Mouse (Mus musculus) cerebellum, postnatal 14 days (tissue): ENCODE measurements around the gene C130026I21Rik.
"Not testable (repeated sequence)": the region's sequence is repeated elsewhere in the genome, so short reads cannot be mapped to it uniquely, and the experiment has no call there.

Source experiments
- DNase-seq, 2 experiments: peaks; one replicate each; pipeline ENCODE4 v3.0.0; 2021; ENCODE audit warnings: mixed read lengths in 2 of 2

Gene C130026I21Rik

DNA sequence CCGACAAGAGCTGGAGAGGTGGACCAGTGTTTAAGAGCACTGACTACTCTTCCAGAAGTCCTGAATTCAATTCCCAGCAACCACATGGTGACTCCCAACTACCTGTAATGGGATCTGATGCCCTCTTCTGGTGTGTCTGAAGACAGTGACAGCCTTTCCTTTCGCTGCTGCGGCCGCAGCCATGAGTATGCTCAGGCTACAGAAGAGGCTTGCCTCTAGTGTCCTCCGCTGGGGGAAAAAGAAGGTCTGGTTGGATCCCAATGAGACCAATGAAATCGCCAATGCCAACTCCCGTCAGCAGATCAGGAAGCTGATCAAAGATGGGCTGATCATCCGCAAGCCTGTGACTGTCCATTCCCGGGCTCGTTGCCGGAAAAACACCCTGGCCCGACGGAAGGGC, 258.4 kb downstream of the C130026I21Rik start:
- not testable (repeated sequence) for DNase-seq

DNA sequence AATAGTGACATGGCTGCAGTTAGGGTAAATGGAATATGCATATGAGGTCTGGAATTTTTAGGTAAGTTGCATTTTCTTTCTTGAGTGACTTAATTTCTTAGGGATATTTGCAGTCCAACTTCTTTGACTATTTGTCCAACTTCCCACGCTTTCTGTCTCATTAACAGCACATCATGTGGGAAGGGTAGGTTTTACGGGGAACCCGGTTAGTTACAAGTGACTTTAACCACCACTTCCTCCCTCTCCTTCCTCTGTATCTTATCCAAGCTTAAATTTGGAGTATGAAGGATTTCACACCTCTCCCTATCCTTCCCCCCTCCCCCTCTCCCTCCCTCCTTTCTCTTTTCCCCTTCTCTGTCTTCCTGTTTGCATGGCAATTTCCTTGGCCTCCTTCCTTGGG, 259.4 kb downstream of the C130026I21Rik start:
- DNase-seq = not testable (repeated sequence)

DNA sequence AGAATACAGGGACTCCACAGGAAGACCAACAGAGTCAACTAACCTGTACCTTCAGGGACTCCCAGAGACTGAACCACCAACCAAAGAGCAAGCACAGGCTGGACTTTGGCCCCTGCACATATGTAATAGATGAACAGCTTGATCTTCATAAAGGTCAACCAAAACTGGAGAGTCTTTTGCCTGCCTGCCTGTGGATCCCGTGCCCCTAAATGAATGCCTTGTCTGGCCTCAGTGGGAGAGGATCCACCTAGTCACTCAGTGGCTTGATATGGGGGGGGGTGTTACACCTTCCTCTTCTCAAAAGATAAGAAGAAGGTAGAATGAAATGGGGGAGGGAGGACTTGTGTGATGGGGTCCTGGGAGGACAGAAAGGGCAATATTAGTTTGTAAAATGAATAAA, 262.6 kb downstream of the C130026I21Rik start:
- not testable (repeated sequence) for DNase-seq

DNA sequence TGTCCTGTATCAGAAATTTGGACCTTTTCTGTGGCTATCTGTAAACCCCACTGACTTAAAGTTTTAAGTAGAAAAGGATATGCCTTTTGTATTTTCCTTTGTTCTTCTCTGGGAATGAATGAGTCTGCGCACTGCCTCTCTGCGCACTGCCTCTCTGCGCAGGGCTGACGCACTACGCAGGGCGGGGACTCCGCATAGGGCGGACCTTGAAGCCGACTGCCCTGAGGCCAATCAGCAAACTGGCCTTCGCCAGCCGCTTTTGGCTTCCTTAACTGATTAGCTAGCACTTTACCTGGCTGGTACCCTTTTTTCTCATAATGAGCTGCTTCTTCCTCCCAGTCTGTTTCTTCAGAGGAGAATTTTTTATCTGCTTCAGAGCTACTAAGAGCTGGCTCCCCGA, 271.1 kb downstream of the C130026I21Rik start:
- not testable (repeated sequence) for DNase-seq

DNA sequence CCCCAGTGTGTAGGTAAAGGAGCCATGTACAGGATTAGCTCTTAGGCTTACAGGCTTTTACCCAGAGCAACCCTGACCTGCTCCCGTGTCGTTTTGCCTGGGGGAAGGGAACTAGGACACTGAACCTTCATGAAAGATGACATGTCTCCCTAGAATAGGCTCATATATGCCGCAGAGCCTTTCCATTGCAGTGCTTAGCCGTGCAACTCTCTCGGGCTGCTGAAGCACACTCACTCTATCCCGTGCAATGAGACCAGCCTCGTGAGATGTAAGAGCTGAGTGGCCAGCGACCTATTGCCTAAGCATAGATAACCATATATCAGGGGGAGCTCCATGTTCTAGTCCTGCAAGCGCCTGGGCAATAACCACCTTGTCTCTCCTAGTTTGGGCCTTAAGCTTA, 274.1 kb downstream of the C130026I21Rik start:
- not testable (repeated sequence) for DNase-seq

DNA sequence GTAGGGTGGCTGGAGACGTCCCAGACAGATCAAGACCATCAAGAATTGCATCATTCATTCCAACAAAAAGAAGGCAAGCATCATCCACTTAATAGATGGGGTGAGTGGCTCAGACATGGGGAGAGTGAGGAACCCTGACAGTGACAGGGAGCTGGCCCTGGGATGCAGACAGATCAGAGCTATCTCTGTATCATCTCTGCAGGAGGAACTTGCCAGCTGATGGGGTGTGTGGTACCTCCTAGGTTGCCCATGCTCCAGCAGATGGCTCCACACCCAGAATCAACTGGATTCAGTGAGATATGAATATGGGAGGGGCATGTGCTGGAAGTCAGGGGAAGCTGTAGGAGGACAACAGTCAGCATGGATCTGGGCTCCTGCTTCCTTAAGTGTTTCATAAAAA, 275.9 kb downstream of the C130026I21Rik start:
- not testable (repeated sequence) for DNase-seq

DNA sequence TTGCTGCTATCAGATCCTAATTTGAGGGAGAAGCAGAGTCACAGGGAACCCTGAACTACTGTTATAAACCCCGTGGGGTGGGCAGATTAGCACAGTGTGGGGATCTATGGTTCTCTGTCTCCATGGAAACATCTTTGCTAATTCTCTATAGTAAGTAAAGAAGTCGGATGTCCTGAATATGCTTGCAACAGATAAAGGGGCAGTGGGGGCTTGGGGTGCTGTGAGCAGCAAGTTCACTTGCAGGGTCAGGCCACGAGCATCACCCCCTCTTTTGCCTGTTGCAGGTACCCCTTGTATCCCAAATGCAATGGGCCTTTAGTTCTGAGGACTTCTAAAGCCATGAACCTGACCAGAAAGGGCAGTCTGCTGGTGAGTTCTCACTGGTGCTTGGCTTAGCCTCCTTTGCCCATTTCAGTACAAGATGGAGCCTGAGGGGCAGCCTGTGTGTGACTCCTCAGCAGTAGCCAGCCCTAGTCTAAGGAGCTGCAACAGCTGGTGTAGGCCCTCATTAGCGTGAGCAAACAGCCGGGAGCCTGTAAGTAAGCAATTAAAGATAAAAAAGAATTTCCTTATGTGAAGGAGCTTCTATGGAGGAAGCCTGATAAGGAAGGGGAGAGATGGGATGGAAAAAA, 276.6 kb downstream of the C130026I21Rik start:
- DNase-seq = not testable (repeated sequence)

DNA sequence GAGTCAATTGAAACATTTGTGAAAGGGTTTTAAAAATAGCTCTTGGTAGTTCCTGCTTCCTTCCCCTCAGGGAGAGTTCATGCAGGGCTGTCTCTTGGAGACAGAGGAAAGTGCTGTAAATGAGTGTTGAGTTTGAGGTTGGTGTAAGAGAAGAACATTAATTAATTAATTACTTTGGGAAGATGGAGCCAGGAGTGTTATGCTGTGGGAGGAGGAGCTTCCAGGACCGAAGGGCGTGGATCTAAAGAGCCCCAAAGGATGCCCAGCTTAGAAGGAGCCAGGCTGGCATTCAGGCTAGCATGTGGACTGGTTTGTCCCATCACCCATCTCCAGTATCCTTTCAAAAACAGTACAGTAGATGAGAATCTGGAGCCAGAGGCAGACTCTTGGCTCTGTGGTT, 277.1 kb downstream of the C130026I21Rik start:
- not testable (repeated sequence) for DNase-seq

DNA sequence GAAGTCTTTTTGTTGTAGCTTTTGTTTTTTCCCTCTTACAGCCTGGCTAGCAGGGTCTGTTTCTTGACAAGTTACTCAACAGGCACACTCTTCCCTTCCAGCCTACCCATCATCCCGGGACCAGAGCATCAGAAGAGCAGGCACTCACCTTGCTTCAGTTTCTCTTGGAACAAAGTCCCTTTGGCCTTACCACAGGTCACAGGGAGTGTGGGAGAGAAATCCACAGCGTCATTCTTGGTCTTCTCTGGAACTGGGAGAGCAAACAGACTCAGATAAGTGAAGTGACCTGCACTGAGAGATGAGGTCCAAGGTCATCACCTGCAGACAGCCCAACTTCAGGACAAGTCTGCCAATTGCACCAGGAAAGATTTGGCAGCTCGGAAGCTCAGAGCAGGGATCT, 277.5 kb downstream of the C130026I21Rik start:
- DNase-seq = not testable (repeated sequence)

DNA sequence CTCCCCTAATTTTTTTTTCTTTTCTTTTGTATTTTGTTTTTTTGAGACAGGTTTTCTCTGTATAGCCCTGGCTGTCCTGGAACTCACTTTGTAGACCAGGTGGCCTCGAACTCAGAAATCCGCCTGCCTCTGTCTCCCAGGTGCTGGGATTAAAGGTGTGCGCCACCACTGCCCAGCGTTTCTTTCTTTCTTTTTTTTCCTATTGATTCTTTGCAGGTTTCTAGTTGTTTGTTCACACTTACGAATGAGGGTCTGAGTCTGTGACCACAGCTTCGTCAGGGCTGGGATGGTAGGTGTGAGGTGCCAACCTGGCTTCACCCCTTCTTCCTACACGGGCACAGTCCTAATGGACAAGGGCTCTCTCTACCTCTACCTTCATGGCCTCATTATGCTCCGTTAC, 281.3 kb downstream of the C130026I21Rik start:
- not testable (repeated sequence) for DNase-seq

DNA sequence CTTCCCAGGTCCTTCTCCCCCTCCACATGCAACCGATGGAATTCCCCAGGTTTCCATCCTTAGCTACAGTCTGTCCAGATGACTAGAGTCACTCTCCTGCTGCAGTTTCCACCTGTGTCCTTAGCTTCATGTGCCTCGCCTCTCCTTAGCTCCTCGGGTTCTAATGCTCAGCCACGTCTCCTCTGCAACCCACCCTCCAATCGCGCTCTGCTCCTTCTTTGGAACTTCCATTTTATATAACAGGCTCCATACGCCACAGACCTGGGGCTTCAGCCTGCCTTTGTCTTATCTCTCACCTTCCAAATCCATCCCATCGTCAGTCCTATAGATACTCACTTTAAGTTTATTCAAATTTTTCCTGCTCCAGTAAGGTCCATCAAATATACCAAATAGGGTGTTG, 282.6 kb downstream of the C130026I21Rik start:
- not testable (repeated sequence) for DNase-seq

DNA sequence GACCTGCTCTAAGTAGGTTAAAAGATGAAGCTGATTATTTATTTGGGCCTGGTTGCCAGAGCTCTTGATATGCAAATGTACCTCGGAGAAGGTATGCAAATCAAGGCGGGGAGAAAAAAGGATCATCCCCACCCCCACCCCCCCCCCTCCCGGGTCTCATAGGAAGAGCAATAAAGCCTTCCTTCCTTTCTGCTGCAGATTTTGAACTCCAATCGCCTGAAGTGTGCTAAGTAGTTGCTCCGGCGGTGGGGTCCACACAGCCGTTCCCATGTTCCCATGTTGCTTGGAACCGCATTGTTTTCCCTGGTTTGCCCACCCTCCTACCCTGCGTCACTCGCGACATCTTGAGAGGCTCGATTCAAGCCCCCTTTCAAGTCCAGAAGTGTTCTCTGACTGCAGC, 308.6 kb downstream of the C130026I21Rik start:
- not testable (repeated sequence) for DNase-seq

DNA sequence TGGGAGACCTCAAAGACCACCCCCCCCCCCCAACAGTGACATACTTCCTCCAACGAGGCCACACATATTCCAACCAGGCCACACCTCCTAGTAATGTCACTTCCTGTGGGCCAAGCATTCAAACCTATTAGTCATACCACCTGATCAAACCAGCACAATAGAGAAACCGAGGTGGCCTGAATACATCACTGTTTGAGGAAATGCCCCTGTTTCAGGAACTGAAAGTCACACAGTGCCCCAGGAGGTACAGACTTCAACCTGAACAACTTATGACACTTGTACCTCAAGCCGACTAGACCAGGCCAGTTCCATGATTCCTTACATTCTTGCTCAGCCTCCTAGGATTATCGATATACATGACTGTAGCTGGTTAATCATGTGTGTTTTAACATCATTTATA, 312.7 kb downstream of the C130026I21Rik start:
- DNase-seq = not testable (repeated sequence)

DNA sequence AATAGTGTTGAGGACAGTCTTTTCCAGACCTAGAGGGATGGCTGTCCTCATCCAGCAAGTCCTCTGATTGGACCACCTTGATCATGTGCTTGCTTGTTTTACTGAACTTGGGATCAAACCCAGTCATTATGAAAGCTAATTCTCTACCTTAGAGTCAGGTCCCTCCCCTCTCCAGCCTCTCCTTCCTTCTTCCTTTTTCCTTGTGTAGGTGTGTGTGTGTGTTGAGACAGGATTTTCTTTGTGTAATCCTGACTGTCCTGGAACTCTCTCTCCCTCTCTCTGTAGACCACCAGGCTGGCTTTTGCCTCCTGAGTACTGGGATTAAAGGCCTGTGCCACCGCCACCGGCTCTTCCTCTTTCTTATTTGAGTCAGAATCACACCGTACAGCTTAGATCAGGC, 313.6 kb downstream of the C130026I21Rik start:
- DNase-seq = not testable (repeated sequence)

DNA sequence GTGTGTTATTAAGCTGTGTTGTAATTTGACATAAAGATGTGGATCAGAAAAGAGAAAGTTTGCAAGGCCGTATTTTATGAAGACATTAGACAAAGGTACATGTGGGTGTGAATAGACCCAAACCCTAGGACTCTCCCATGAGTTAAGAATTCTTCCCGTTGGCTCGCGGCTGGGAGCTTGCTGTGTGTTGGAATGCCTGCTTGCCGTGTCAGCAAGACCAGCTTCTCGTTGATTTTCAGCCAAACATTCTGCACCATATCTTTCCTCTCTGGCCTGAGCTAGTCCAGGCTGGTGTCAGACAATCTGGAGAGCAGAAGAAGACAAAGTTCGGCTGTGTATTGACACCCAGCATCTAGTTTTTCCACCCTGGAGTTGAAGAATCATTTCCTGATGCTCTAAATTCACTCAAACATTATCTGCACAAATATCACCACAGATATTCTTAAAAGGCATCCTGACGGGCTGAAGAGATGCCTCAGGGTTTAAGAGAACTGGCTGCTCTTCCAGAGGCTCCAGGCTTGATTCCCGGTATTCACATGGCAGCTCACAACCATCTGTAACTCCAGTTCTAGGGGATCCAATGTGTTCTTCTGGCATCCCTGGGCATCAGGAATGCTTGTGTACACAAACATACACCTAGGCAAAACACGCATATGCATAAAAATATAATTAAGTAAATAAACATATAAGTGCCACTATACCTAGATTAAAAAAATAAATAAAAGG, 317.7 kb downstream of the C130026I21Rik start:
- DNase-seq = peak; percentile 61 to 76

DNA sequence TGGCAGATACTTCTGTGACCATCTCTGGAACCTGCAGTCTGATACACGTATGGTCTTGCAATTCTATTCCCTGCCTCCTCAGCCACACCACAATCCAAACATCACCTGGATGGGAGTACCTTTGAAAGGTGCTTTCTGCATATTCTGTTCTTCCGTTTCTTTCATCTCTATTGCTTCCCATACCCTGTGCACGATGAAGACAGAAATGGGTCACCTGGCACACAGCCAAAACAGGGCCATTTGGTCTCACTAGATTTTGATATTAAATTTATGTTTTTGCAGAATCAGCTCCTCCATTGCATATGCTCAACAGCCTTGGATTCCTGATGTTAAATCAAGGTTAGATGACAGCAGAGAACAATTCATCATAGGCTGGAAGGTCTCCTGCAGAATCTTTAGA, 318.8 kb downstream of the C130026I21Rik start:
- DNase-seq = peak; percentile 54 to 62

DNA sequence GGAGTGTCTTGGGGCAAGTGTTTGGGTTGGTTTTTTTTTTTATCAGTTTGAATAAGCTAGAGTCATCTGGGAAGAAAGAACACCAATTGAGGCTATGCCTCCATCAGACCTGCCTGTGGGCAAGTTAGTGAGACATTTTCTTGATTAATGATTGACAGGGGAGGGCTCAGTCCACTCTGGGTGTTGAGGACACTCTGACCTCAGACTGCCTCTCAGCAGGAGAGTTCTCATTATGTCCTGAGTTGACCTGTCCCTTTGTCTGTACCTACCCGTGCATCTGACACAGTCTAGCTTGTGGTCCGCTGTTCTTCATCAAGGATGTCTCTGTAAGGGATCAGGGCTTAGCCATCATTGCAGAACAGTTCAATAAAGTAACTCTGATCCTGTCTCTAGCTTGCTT, 323.0 kb downstream of the C130026I21Rik start:
- no peak for DNase-seq

DNA sequence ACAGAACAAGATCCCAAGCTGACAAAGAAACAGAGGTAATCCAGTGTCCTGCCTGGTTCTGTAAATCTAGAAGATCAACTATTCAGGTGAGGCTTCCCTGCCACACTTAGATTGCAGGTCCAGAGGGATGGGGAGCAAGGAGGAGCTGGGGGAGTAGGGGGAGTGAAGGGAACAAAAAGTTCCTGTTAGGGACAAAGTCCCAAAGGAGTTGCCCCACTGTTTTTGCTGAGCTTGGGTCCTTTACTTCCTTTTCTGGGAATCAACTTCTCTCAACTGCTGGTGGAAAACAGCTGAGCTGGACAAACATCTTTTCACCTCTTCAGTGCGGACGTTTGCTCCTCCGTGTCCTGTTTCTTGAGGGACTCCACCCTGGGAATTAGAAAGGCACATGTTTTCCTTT, 324.4 kb downstream of the C130026I21Rik start:
- no peak for DNase-seq

DNA sequence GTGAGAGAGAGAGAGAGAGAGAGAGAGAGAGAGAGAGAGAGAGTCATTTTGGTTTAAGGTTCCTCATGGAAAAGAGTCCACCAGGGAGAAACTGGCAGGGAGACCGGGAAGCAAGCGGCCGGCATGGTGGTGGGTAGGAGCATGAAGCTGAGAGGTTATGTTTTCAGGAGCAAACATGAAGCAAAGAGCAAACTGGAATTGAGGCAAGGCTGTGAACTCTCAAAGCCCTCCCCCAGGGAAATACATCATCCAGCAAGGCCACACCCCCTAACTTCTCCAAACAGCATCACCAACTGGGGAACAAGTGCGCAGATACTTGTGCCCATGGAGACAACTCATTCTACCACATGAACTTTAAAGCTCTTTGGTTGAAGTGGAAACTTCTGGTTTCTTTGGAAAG, 326.8 kb downstream of the C130026I21Rik start:
- no peak for DNase-seq
